Mouse (Mus musculus) cerebellum, adult 2 months (tissue): ENCODE measurements around the gene Snx8. TPM values are rescaled to one million over a fixed set of nuclear protein-coding genes. Genes with fewer than 3 reads are reported as not detected.

Source experiments
- DNase-seq, 2 experiments: peaks; one replicate each; pipeline ENCODE4 v3.0.0; 2021
- H3K27ac ChIP-seq: fragments of 200-500 bp; 2 replicates; pipeline ENCODE4 v1.5.1; 2012; ENCODE audit warnings: low read length, control low read depth, inconsistent platforms; ENCODE audit not compliant: insufficient read depth
- H3K27me3 ChIP-seq: fragments of 200-500 bp; 2 replicates; pipeline ENCODE4 v1.6.1; 2012; ENCODE audit warnings: inconsistent platforms, mild to moderate bottlenecking, low read length, moderate library complexity; ENCODE audit not compliant: control insufficient read depth, insufficient read depth
- H3K4me1 ChIP-seq: fragments of 200-500 bp; 2 replicates; pipeline ENCODE4 v1.6.1; 2011; ENCODE audit warnings: low read length; ENCODE audit not compliant: control insufficient read depth, insufficient read depth
- H3K4me3 ChIP-seq: fragments of 200-500 bp; replicated peaks from 2 replicates; pipeline ENCODE3; 2011; ENCODE audit warnings: mild to moderate bottlenecking, low read depth, low read length, control low read depth; ENCODE audit not compliant: insufficient read depth
- CTCF ChIP-seq: fragments of 200-500 bp; IDR thresholded peaks from 2 replicates; pipeline ENCODE4 v1.5.1; 2011; ENCODE audit warnings: low read depth, mild to moderate bottlenecking, control low read depth, low read length, moderate library complexity, borderline replicate concordance; ENCODE audit not compliant: insufficient read depth
- POLR2A ChIP-seq: fragments of 200-500 bp; IDR thresholded peaks from 2 replicates; pipeline ENCODE4 v1.6.1; 2011; ENCODE audit warnings: low read length, control low read depth, borderline replicate concordance; ENCODE audit not compliant: insufficient read depth
- WGBS: fragments of 180-500 bp; shearing (Covaris S2); methylation state at CpG from one replicate; pipeline ENCODE4 v1.1.7; 2018; 5-methylcytosine and 5-hydroxymethylcytosine counted together
- polyA plus RNA-seq: library from polyadenylated mRNA; depleted of rRNA; stranded (reverse); fragments of >200 nt; gene quantifications from 2 replicates; pipeline ENCODE4 v1.2.3, GENCODE M21; 2012; rRNA removed

Snx8 gene
- 15.2 and 15.4 TPM in 2 replicates for polyA plus RNA-seq

GRCm38 (mm10) chr5:140388588-140389576 is at the start of gene Snx8:
TSS of gene Snx8 (minus strand) at chr5:140389262.
- H3K27ac ChIP-seq: no peak within 1 kb of the TSS
- no peaks in the 10 kb centered on the region for H3K27me3 ChIP-seq
- peak within 1 kb of the TSS; percentile 60 for H3K4me3 ChIP-seq
- WGBS: 1% methylated on average over 63 of the region's 63 CpGs
- 0 out of 2 replicates have a peak, but pooled peaks cover 5% of the 10 kb centered on the region for H3K4me1 ChIP-seq
- TF ChIP-seq POLR2A: peak; percentile 66
- no peak for TF ChIP-seq CTCF
- DNase-seq: peak; percentile 90 to 91

- Histone ChIP-seq H3K4me1 (peaks cover 11% of the 10 kb centered on the region), H3K4me3 (no peak overlapping the region), H3K27ac (no peak overlapping the region), H3K27me3 (no peaks in the 10 kb centered on the region)
- WGBS: 94% methylated on average over 17 of the region's 17 CpGs
- no peak for TF ChIP-seq POLR2A
- no peak for TF ChIP-seq CTCF
- DNase-seq: no peak
Measured at GRCm38 (mm10) chr5:140425016-140425783, 36.1 kb upstream of the Snx8 start.

GRCm38 (mm10) chr5:140420616-140421015 is 31.6 kb upstream of the Snx8 start:
- Histone ChIP-seq H3K27me3 (no peaks in the 10 kb centered on the region), H3K27ac (no peak overlapping the region), H3K4me3 (peak overlapping the region; percentile 95), H3K4me1 (peaks cover 11% of the 10 kb centered on the region)
- DNase-seq: no peak
- no peak for TF ChIP-seq CTCF
- TF ChIP-seq POLR2A: no peak
- 54% methylated on average over 4 of the region's 4 CpGs for WGBS

- H3K4me3 ChIP-seq: peak overlapping the region; percentile 95
- peaks cover 11% of the 10 kb centered on the region for H3K4me1 ChIP-seq
- DNase-seq: peak in 1 of 2 experiments; percentile 18
- under 1% methylated on average over 62 of the region's 62 CpGs for whole genome bisulfite sequencing
- H3K27me3 ChIP-seq: no peaks in the 10 kb centered on the region
- TF ChIP-seq CTCF (no peak), POLR2A (no peak)
- peak overlapping the region; percentile 52; the same call in 1 of the 2 replicates for H3K27ac ChIP-seq
Measured at GRCm38 (mm10) chr5:140419442-140420080, 30.5 kb upstream of the Snx8 start.

- WGBS: under 1% methylated on average over 65 of the region's 65 CpGs
Measured at GRCm38 (mm10) chr5:140418489-140419441, 29.7 kb upstream of the Snx8 start, which contains the start of gene Eif3b. TSS of gene Eif3b (plus strand) at chr5:140419328.

GRCm38 (mm10) chr5:140418106-140418488 is 29.0 kb upstream of the Snx8 start:
- no peaks in the 10 kb centered on the region for H3K27me3 ChIP-seq
- TF ChIP-seq POLR2A: no peak
- no peak for TF ChIP-seq CTCF
- peak overlapping the region; percentile 79 for H3K27ac ChIP-seq
- under 1% methylated on average over 12 of the region's 12 CpGs for WGBS
- DNase-seq: no peak
- peak overlapping the region; percentile 95 for H3K4me3 ChIP-seq
- peaks cover 7% of the 10 kb centered on the region; the same call in 1 of the 2 replicates for H3K4me1 ChIP-seq

More at GRCm38 (mm10) chr5:140418489-140419441, 29.7 kb upstream of the Snx8 start, which contains the start of gene Eif3b:
- TF ChIP-seq CTCF: no peak
- TF ChIP-seq POLR2A: peak; percentile 93
- Histone ChIP-seq H3K4me1 (peaks cover 7% of the 10 kb centered on the region; the same call in 1 of the 2 replicates), H3K27ac (peak within 1 kb of the TSS; percentile 79), H3K27me3 (no peaks in the 10 kb centered on the region), H3K4me3 (peak within 1 kb of the TSS; percentile 95)
- peak; percentile 90 to 91 for DNase-seq
